ENCODE assay signal across 22 mouse cellular contexts in the genomic region with DNA sequence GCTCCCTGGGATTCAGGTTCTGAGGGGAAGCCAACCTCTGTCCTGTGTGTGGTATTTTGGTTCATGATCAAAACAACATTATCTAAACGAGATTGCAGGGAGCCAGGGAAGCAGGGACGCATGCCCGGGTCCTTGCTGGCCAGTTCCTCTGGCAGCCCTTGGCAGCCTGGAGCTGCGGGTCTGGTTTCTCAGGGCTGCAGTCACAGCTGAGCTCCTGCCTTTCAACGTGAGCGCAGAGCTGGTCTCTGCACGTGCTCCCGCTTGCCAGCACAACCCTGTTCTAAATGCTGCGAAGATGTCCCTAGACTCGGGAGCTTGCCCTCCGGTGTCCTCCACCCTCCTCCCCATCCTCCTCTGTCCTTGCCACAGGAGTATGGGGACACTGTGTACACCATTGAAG. TPM values are rescaled to one million over a fixed set of nuclear protein-coding genes. Genes with fewer than 3 reads are reported as not detected.
DNase-seq lines count a peak whose midpoint lies in the region; ATAC-seq and TF ChIP-seq lines count a peak whose summit lies in the region.
"Had no signal": no experiment of that assay in that cellular context is flagged by ENCODE, and none has a peak within 500 bp of the region (broad histone marks: within the 10 kb centered on the region; RNA-seq: fewer than 3 reads in every experiment).

No protein-coding gene starts in this region.

- intact Hi-C loops in heart, adult 2 months (cut with DNase I) = loop anchor here (2.0 kb wide), 1 partner anchor 17 kb away; no protein-coding TSS in a partner anchor

- H3K9me3 ChIP-seq in midbrain, embryonic 11.5 days (ENCODE audit: control insufficient read depth, low read length) = no peaks in the 10 kb centered on the region
- no peaks in the 10 kb centered on the region for H3K9me3 ChIP-seq in midbrain, embryonic 14.5 days (ENCODE audit: control insufficient read depth, low read length)
- H3K9me3 ChIP-seq in heart, embryonic 14.5 days (ENCODE audit: control insufficient read depth, low read length) = no peaks in the 10 kb centered on the region
- H3K9me3 ChIP-seq: limb, embryonic 15.5 days; liver, embryonic 15.5 days; midbrain, embryonic 10.5 days; stomach, embryonic 15.5 days had no signal

- 85% methylated on average over 11 of the region's 11 CpGs for WGBS in midbrain, embryonic 11.5 days
- WGBS in midbrain, embryonic 14.5 days = 89% methylated on average over 11 of the region's 11 CpGs
- 51% methylated on average over 11 of the region's 11 CpGs for WGBS in heart, adult 2 months
- 51% methylated on average over 11 of the region's 11 CpGs for WGBS in heart, embryonic 14.5 days

- no peaks in the 10 kb centered on the region for H3K27me3 ChIP-seq in midbrain, embryonic 11.5 days (ENCODE audit: control insufficient read depth, insufficient read depth, low read length)
- H3K27me3 ChIP-seq in midbrain, embryonic 14.5 days (ENCODE audit: control insufficient read depth, insufficient read depth, low read length) = no peaks in the 10 kb centered on the region
- no peaks in the 10 kb centered on the region for H3K27me3 ChIP-seq in heart, adult 2 months (ENCODE audit: control insufficient read depth, insufficient read depth, low read length)
- H3K27me3 ChIP-seq in heart, embryonic 14.5 days (ENCODE audit: control insufficient read depth, insufficient read depth, low read length) = no peaks in the 10 kb centered on the region
- H3K27me3 ChIP-seq: limb, embryonic 15.5 days; liver, embryonic 15.5 days; stomach, embryonic 15.5 days had no signal

- no peak for ATAC-seq in midbrain, embryonic 11.5 days (ENCODE audit: low FRiP score)
- no peak for ATAC-seq in midbrain, embryonic 14.5 days (ENCODE audit: low FRiP score, low TSS enrichment)
- ATAC-seq in heart, embryonic 14.5 days (ENCODE audit: insufficient number of reproducible peaks, insufficient read depth, low FRiP score, low read depth) = peak; percentile 31; the same call in 1 of the 2 replicates
- ATAC-seq: forebrain, embryonic 14.5 days had no signal

- no peak overlapping the region for H3K9ac ChIP-seq in midbrain, embryonic 11.5 days (ENCODE audit: low read length)
- H3K9ac ChIP-seq in midbrain, embryonic 14.5 days (replicated peaks; ENCODE audit: low read length) = no peak overlapping the region
- H3K9ac ChIP-seq in heart, adult 2 months (ENCODE audit: low read depth, low read length) = peak overlapping the region; percentile 22; the same call in 1 of the 2 replicates
- H3K9ac ChIP-seq in heart, embryonic 14.5 days (ENCODE audit: low read length) = peak overlapping the region; percentile 30; the same call in 1 of the 2 replicates
- H3K9ac ChIP-seq: hindbrain, embryonic 14.5 days; limb, embryonic 15.5 days; liver, embryonic 15.5 days; stomach, embryonic 15.5 days had no signal

- peak; percentile 15; the same call in 1 of the 2 replicates for TF ChIP-seq POLR2A in heart, adult 2 months (IDR thresholded peaks at IDR 0.05; ENCODE audit: insufficient read depth, low read depth, low read length)

- TF ChIP-seq CTCF in heart, adult 2 months (IDR thresholded peaks at IDR 0.05) = no peak

- no peaks in the 10 kb centered on the region for H3K79me2 ChIP-seq in heart, adult 2 months (replicated peaks; ENCODE audit: control insufficient read depth, insufficient read depth, low read length)

- peak; percentile 95 for TF ChIP-seq EP300 in heart, adult 2 months (IDR thresholded peaks at IDR 0.05; ENCODE audit: insufficient read depth, low read depth, low read length)

- H3K27ac ChIP-seq in midbrain, embryonic 11.5 days (ENCODE audit: low read depth, low read length) = no peak overlapping the region
- H3K27ac ChIP-seq in midbrain, embryonic 14.5 days (replicated peaks; ENCODE audit: low read depth, low read length) = no peak overlapping the region
- H3K27ac ChIP-seq in heart, adult 2 months = peak overlapping the region; percentile 86
- H3K27ac ChIP-seq in heart, embryonic 14.5 days (replicated peaks in 1 of 2; ENCODE audit: control insufficient read depth in 1 of 2, insufficient read depth in 1 of 2, low read depth in 2 of 2, low read length in 2 of 2) = peak overlapping the region in 1 of 2 experiments; percentile 71; a peak in 2 of 4 replicates
- H3K27ac ChIP-seq: hindbrain, embryonic 14.5 days; limb, embryonic 15.5 days; liver, embryonic 15.5 days; macrophage; midbrain, embryonic 10.5 days; stomach, embryonic 15.5 days had no signal

- peaks cover under 1% of the 10 kb centered on the region for H3K4me1 ChIP-seq in midbrain, embryonic 11.5 days (ENCODE audit: control insufficient read depth, insufficient read depth, low read length)
- H3K4me1 ChIP-seq in midbrain, embryonic 14.5 days (ENCODE audit: control insufficient read depth, insufficient read depth, low read length) = no peaks in the 10 kb centered on the region
- peaks cover 8% of the 10 kb centered on the region; the same call in 1 of the 2 replicates for H3K4me1 ChIP-seq in heart, adult 2 months (ENCODE audit: control insufficient read depth, insufficient read depth, low read length)
- H3K4me1 ChIP-seq in heart, embryonic 14.5 days (ENCODE audit: control insufficient read depth in 2 of 2, insufficient read depth in 2 of 2, low read length in 2 of 2) = peaks cover 54 to 74% of the 10 kb centered on the region in 2 experiments
- H3K4me1 ChIP-seq: limb, embryonic 15.5 days; liver, embryonic 15.5 days; stomach, embryonic 15.5 days had no signal

- no peak overlapping the region for H3K4me2 ChIP-seq in midbrain, embryonic 11.5 days
- H3K4me2 ChIP-seq in midbrain, embryonic 14.5 days (ENCODE audit: low read length) = no peak overlapping the region
- H3K4me2 ChIP-seq in heart, embryonic 14.5 days (ENCODE audit: low read length) = no peak overlapping the region
- H3K4me2 ChIP-seq: hindbrain, embryonic 14.5 days; limb, embryonic 15.5 days; liver, embryonic 15.5 days; stomach, embryonic 15.5 days had no signal

- H3K4me3 ChIP-seq in midbrain, embryonic 11.5 days (ENCODE audit: low read depth, low read length) = no peak overlapping the region
- no peak overlapping the region for H3K4me3 ChIP-seq in midbrain, embryonic 14.5 days (replicated peaks; ENCODE audit: low read depth, low read length)
- H3K4me3 ChIP-seq in heart, adult 2 months = no peak overlapping the region
- no peak overlapping the region for H3K4me3 ChIP-seq in heart, embryonic 14.5 days (ENCODE audit: control insufficient read depth in 1 of 2, insufficient read depth in 1 of 2, low read depth in 1 of 2, low read length in 2 of 2)
- H3K4me3 ChIP-seq: erythroblast, embryonic 14.5 days; limb, embryonic 15.5 days; liver, embryonic 15.5 days; midbrain, embryonic 10.5 days; stomach, embryonic 15.5 days had no signal

- DNase-seq in midbrain, embryonic 11.5 days (ENCODE audit: low spot score, missing footprints) = peak; percentile 10
- DNase-seq in midbrain, embryonic 14.5 days = no peak
- peak; percentile 57 to 87 for DNase-seq in heart, adult 2 months
- DNase-seq in heart, postnatal 4 days = peak; percentile 69
- no peak for DNase-seq in yolk sac, embryonic 10.5 days (ENCODE audit: low spot score)
- DNase-seq in embryo, embryonic 10 days (ENCODE audit: low spot score) = no peak
- DNase-seq: cerebellum, adult 8-10 months; kidney, adult 18-20 months; kidney, postnatal 10 days; right cerebral cortex, postnatal 14 days had no signal

- peaks cover 27% of the 10 kb centered on the region for H3K36me3 ChIP-seq in midbrain, embryonic 11.5 days (ENCODE audit: control insufficient read depth, insufficient read depth, low read length)
- H3K36me3 ChIP-seq in midbrain, embryonic 14.5 days (ENCODE audit: control insufficient read depth, insufficient read depth, low read length) = peaks cover 64% of the 10 kb centered on the region
- no peaks in the 10 kb centered on the region for H3K36me3 ChIP-seq in heart, adult 2 months (ENCODE audit: control insufficient read depth, insufficient read depth, low read length)
- H3K36me3 ChIP-seq in heart, embryonic 14.5 days (ENCODE audit: control insufficient read depth, insufficient read depth, low read length) = peaks cover 63% of the 10 kb centered on the region

RNA-seq across cellular contexts. Expression of a gene that starts 5.8 kb away (rescaled TPM):
- not detected in 2 replicates for polyA plus RNA-seq in midbrain, embryonic 11.5 days (2014; fragmentation: Nextera tagmentation; extraction: Ambion mirVana)
- 0.31 TPM in 1 of 2 replicates, not detected in the other for polyA plus RNA-seq in midbrain, embryonic 14.5 days (2014; fragmentation: Nextera tagmentation; extraction: Ambion mirVana)
- 1,000 to 10,000 TPM; 1,095 to 3,136 TPM for total RNA-seq in heart, adult 2 months (2021)
- polyA plus RNA-seq in heart, adult 2 months (2012; rRNA removed) = 1,250 and 1,827 TPM in 2 replicates
- polyA plus RNA-seq in heart, embryonic 14.5 days (2014; fragmentation: Nextera tagmentation; extraction: Ambion mirVana) = 169 and 178 TPM in 2 replicates
- total RNA-seq in heart, postnatal 4 days (2021) = 100 to 1,000 TPM; 163 to 192 TPM
- total RNA-seq: granulocyte monocyte progenitor cell, adult 5-6 weeks; monocyte, adult 5-6 weeks had no signal
- polyA plus RNA-seq: erythroblast, embryonic 14.5 days; forebrain, embryonic 14.5 days; hindbrain, embryonic 14.5 days; midbrain, embryonic 10.5 days had no signal

RNA-seq across cellular contexts. Expression of a gene that starts 8.5 kb away (rescaled TPM):
- polyA plus RNA-seq in midbrain, embryonic 11.5 days (2014; fragmentation: Nextera tagmentation; extraction: Ambion mirVana) = not detected in 2 replicates
- polyA plus RNA-seq in midbrain, embryonic 14.5 days (2014; fragmentation: Nextera tagmentation; extraction: Ambion mirVana) = 0.62 and 1.1 TPM in 2 replicates
- 1 to 10 TPM in 1 of 2 experiments, under 1 TPM in 1; 0.91 to 1.5 TPM for total RNA-seq in heart, adult 2 months (2021)
- polyA plus RNA-seq in heart, adult 2 months (2012; rRNA removed) = 1.6 and 2.6 TPM in 2 replicates
- polyA plus RNA-seq in heart, embryonic 14.5 days (2014; fragmentation: Nextera tagmentation; extraction: Ambion mirVana) = 0.70 and 0.86 TPM in 2 replicates
- not detected for total RNA-seq in heart, postnatal 4 days (2021)
- total RNA-seq: granulocyte monocyte progenitor cell, adult 5-6 weeks; layer of hippocampus, postnatal 25 days; monocyte, adult 5-6 weeks had no signal
- polyA plus RNA-seq: erythroblast, embryonic 14.5 days; liver, embryonic 15.5 days; macrophage; midbrain, embryonic 10.5 days had no signal

RNA-seq across cellular contexts. Expression of a gene that starts 19.6 kb away (rescaled TPM):
- polyA plus RNA-seq in midbrain, embryonic 11.5 days (2014; fragmentation: Nextera tagmentation; extraction: Ambion mirVana) = 39.7 and 41.5 TPM in 2 replicates
- polyA plus RNA-seq in midbrain, embryonic 14.5 days (2014; fragmentation: Nextera tagmentation; extraction: Ambion mirVana) = 34.5 and 36.0 TPM in 2 replicates
- total RNA-seq in heart, adult 2 months (2021) = 10 to 100 TPM; 19.0 to 24.3 TPM
- polyA plus RNA-seq in heart, adult 2 months (2012; rRNA removed) = 58.3 and 62.3 TPM in 2 replicates
- 33.1 and 35.4 TPM in 2 replicates for polyA plus RNA-seq in heart, embryonic 14.5 days (2014; fragmentation: Nextera tagmentation; extraction: Ambion mirVana)
- 10 to 100 TPM; 21.3 to 21.8 TPM for total RNA-seq in heart, postnatal 4 days (2021)

RNA-seq across cellular contexts. Expression of a gene that starts 22.5 kb away (rescaled TPM):
- 5.6 and 5.7 TPM in 2 replicates for polyA plus RNA-seq in midbrain, embryonic 11.5 days (2014; fragmentation: Nextera tagmentation; extraction: Ambion mirVana)
- polyA plus RNA-seq in midbrain, embryonic 14.5 days (2014; fragmentation: Nextera tagmentation; extraction: Ambion mirVana) = 6.4 and 6.9 TPM in 2 replicates
- total RNA-seq in heart, adult 2 months (2021) = 1 to 10 TPM; 7.7 to 8.5 TPM
- polyA plus RNA-seq in heart, adult 2 months (2012; rRNA removed) = 18.8 and 21.1 TPM in 2 replicates
- polyA plus RNA-seq in heart, embryonic 14.5 days (2014; fragmentation: Nextera tagmentation; extraction: Ambion mirVana) = 14.2 and 15.5 TPM in 2 replicates
- 10 to 100 TPM; 19.6 to 20.5 TPM for total RNA-seq in heart, postnatal 4 days (2021)

RNA-seq across cellular contexts. Expression of a gene that starts 29.6 kb away (rescaled TPM):
- polyA plus RNA-seq in midbrain, embryonic 11.5 days (2014; fragmentation: Nextera tagmentation; extraction: Ambion mirVana) = 0.78 and 0.91 TPM in 2 replicates
- 0.95 and 1.2 TPM in 2 replicates for polyA plus RNA-seq in midbrain, embryonic 14.5 days (2014; fragmentation: Nextera tagmentation; extraction: Ambion mirVana)
- total RNA-seq in heart, adult 2 months (2021) = 1 to 10 TPM; 2.6 to 5.3 TPM
- 15.8 and 16.2 TPM in 2 replicates for polyA plus RNA-seq in heart, adult 2 months (2012; rRNA removed)
- 42.2 and 48.3 TPM in 2 replicates for polyA plus RNA-seq in heart, embryonic 14.5 days (2014; fragmentation: Nextera tagmentation; extraction: Ambion mirVana)
- 10 to 100 TPM; 19.1 to 21.2 TPM for total RNA-seq in heart, postnatal 4 days (2021)
- total RNA-seq: granulocyte monocyte progenitor cell, adult 5-6 weeks; monocyte, adult 5-6 weeks had no signal
- polyA plus RNA-seq: macrophage had no signal

Comparison
In these comparisons a context has a peak if more than half of its experiments do, and no peak if none do; other contexts are left out.
1. DNase-seq: peak in midbrain, embryonic 11.5 days (single experiment), heart, adult 2 months (2 of 2) and heart, postnatal 4 days (single experiment); none in midbrain, embryonic 14.5 days (single experiment), yolk sac, embryonic 10.5 days (single experiment) and embryo, embryonic 10 days (single experiment).
2. H3K9ac ChIP-seq: peak in heart, adult 2 months (single experiment) and heart, embryonic 14.5 days (single experiment); none in midbrain, embryonic 11.5 days (single experiment) and midbrain, embryonic 14.5 days (single experiment).
3. RNA of a gene that starts 5.8 kb away (polyA plus RNA-seq): 1,250 to 1,827 TPM in heart, adult 2 months and 169 to 178 TPM in heart, embryonic 14.5 days; not detected in midbrain, embryonic 11.5 days and 0.31 TPM in midbrain, embryonic 14.5 days; every median in the first group is over 100 times any median in the second.